Mouse (Mus musculus) spleen, adult 18-20 months (tissue): ENCODE data around the gene Marco.

ENCODE experiments used
- DNase-seq, 2 experiments: peaks; one replicate each; pipeline ENCODE4 v3.0.0; 2022; ENCODE audit warnings: mixed read lengths in 2 of 2

Gene Marco

DNA sequence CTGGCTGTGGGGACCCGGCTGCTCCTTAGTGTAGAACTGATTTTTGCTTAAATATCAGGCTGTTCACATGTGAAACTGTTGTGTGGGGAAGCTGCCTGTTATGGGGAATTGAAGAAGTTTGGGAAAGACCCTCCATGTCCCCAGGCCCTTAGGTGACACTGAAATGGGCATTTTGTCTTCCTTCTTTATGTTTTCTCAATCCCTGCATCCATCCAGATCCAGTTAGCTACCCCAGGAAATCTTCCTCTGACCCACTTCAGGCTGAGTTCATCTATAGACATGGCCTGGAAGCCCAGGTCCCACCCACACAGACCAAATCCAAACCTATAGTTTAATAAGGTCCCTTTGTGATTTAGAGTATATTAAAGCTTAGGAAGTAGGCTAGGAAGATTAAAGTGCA lies at the start of gene Marco:
Gene Marco, minus strand, starts transcription at position 101 of the 400 bp plus-strand sequence.
- DNase-seq = no peak

DNA sequence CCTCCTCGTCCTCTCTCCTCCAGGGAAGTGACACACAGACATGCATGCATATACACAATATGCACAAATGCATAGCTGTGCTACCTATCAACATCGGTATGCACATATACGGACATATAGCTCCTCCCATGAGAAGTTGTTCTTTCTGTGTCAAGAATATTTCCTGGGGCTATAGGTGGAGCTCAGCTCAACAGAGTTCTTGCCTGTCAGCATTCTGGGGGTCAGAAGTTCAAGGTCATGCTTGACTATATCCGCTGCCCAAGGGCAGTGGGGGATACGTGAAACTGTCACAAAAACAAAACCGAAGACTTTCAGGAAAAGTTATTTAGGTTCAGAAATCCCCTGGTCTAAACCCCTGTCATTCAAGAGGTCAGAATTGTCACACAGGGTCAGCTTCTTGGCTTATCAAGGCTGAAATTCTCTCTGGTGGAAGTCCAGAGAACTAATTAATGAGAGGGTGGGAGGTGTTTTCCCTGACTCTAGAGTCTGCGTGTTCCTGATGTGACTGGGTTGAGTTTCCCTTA lies 34.7 kb upstream of the Marco start:
- no peak for DNase-seq

DNA sequence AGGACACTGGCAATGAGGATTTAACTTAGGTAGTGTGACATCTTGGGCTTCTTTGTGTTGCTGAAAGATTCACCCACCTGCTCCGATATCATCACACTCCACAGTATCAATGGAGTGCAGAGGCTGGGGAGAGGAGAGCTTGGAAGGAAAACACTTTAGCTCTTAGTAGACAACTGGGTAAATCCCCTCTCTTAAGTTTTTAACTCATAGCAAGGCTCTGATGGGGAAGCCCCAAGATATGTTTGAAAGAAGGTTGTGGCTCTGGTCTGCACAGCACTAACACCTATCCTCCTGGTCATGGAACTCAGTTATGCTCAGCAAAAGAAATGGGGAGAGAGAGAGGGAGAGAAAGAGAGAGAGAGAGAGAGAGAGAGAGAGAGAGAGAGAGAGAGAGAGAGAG lies 32.2 kb upstream of the Marco start:
- DNase-seq = no peak

DNA sequence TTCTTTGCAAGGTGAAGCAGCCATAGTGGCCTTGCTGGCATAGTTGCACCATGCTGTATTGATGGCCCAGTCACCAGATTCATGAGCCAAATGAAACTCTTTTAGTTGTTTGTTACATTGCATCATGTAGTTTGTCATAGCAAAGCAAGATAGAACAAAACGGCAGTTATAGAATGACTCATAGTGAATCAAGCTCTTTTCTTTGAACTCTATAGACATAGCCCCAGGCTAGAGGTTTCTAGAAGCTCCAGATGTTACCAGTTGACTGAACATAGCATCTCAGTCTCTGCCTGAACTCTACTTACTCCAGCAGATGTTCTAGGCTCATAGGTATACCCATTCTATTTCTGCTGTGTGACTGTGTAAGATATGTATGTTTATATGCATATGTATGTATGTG lies 31.1 kb upstream of the Marco start:
- no peak for DNase-seq

DNA sequence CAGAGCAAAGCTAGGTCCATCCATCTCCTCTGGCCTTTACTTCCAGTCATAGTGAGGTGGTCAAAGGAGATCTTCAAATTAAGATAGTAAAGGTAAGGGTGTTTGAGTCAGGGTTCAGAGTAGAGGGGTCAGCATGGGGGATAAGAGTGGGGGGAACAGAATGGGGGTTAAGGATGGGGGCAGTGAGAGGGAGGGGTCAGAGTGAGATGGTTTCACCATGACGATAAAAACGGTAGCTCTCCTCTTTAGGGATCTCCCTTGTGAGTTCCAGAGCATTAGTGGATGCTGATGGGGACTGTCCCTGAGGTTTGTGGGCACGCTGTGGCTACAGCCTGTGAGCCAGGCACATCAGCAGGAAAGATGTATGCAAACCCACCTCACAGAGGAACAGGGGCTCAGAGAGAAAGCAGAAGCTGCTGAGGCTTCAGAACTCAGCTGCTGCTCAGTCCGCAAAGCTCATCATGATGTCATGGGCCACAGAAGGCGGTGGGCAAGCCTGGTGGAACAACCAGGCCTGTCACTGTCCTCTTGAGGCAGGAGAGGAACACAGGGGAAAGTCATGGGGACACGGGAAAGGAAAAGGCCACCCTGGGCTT lies 27.6 kb upstream of the Marco start:
- no peak for DNase-seq

DNA sequence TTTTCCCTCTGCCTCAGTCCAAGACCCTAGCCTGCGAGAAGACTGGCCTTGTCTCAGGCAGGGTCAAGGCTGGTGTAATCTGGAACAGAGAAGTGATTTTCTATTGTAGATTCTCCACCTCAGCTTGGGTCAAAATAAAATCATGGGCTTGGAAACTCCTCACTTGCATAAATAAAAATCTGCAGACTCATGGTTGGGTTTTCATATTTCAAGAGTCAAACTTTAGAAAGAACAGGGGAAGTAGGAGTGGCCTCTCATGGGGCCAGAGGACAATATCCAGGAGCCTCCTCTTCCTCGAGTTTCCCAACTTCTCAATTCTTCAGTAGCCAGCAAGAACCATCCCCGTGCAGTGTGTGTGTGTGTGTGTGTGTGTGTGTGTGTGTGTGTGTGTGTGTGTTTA lies 26.9 kb upstream of the Marco start:
- no peak for DNase-seq

DNA sequence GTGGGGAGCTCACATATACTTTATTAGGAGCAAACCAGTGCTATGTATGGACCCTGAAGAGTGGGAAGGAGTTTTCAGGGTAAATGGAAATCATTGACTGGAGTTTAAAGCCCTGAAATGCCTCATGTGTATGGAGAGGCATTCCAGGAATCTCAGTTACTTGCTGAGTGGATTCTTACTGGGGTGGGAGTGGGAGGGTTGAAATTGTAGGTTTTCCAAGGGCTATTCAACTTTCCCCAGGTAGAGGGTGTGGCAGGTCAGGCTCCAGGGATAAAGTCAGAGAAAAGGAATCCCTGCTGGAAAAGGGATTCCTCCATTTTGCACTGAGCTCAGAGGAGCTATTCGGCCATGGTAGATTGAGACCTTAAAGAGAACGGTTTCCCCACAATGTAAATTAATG lies 25.1 kb upstream of the Marco start:
- no peak for DNase-seq

DNA sequence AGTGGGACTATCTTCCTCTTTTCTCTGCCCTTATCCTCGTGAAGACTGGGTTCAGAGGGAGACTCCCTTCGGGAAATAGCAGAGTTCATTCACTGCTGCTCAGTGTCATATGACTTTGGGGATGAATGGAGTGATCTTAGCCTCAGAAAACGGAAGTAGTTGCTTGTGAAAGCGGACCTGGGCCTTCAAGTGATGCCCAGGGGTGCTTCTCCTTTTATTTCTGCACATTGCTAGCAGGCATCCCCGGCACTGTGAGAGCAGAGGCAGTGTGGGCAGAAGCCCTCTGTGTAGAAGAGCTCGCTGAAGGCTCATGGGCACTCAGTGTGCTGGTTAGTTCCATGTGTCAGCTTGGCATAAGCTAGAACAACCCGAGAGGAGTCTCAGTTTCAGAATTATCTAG lies 12.8 kb upstream of the Marco start:
- no peak for DNase-seq

DNA sequence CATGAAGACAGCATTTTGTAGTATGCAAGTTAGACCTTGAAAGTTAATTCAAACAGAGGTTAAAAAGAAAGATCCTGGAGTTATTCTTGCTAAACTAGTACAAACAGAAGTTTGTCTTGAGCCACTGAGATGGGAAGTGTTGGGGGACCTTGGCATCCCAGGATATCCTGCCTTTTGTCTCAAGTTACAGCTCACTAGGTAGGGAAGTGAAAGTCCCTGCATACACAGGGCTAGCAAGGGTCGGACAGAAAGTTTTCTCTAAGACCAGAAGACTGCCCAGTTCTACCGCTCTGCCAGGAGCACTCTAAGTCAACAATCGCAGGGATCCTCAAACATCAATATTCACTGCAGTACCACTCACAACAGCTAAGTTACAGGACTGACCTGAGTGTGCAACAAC lies 5.5 kb upstream of the Marco start:
- no peak for DNase-seq

DNA sequence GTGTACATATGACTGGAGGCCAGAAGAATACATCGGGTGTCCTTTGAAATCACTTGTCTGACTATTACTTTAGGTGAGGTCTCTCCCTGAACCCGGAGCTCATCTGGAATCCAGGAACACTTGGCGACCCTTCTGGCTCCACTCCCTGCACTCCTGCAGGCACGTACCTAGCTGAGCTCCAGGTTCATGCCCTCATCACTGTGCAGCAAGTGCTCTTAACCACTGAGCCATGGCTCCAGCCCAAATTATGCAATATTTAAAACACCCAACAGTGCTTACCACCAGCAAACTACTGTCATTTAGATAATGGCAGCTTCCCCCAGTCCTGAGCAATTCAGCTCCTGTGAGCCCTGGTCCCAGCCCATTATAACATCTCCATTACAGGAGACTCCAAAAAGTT lies 4.2 kb upstream of the Marco start:
- DNase-seq = no peak

DNA sequence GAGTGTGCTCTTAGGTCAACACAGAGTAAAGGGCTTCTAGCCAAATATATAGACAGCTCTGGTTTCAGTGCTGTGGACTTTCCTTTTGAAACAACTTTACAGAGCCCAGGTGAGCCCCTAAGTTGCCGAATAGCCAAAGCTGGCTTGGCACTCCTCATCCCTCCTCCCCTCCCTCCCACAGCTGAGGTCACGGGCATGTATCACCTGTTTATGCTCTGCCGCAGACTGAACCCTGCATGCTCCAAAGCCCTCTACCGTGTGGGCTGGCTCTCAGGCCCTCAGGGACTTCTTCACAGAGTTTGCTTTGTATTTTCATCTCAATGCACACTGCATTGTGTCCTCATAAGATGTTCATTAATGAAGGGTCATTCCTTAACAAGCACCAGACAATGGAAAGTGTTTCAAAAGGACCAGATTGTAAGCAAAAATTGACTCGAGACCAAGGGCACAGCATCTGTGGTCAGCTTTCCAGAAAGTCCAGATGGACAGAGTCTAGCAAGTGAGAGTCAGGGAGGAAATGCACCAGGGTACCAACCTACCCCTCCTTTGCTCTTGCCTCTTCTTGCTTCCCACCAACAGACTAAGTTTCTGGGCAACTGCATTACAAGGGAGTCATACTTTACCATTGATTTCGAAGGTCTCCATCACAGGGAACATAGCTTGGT lies 646 bp downstream of the Marco start:
- DNase-seq = peak in 1 of 2 experiments; percentile 13

DNA sequence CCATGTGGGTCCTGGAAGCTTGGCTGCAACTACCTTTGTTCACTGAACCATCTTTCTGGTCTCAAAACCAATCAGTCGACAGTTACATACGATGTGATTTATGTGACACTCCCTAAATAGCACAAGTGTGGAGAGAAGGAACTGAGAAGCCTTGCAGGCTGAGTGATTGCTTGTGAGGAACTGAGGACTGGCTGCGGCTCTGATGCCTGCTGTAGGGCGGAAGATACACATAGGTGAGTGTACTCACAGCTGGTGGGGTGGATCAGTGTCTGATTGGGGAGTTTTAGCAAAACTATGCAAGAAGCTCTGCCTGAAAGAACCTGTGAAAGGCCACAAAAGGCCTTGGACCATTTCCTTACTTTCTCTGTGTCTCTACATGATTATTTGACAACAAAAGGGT lies 3.3 kb downstream of the Marco start:
- DNase-seq = no peak

DNA sequence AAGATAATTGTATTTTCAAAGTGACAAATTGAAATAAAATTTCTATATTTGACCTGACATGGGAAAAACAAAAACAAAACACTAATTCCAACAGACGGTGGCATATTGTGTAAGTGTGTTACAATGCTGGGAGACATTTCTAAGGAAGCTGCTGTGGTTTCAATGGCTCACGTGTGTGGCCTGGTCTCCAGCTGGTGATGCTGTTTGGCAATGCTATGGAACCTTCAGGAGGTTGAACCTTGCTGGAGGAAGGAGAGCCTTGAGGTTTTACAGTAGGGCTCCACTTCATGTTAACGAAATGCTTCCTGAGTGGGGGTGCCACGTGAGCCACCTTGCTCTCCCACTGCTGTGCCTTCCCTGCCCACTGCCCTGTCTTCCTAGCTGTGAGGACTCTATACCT lies 6.8 kb downstream of the Marco start:
- no peak for DNase-seq

DNA sequence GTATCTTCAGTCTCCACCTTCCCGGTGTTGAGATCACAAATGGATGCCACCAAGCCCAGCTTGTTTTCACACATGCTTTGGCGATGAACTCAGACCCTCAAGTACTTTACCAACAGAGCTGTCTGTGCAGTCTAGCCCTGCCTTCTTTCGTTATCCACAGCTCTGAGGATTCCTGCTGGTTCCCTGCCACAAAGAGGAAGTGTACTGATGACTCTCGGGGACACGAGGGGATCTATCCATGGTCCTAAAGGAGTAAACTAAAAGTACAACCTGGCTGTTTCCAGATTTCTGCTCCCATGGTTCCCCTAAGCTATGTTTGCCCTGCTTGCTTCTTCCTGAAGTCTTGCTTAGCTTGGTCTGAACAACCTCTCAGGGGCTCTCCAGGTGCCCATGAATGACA lies 23.9 kb downstream of the Marco start:
- DNase-seq = no peak

DNA sequence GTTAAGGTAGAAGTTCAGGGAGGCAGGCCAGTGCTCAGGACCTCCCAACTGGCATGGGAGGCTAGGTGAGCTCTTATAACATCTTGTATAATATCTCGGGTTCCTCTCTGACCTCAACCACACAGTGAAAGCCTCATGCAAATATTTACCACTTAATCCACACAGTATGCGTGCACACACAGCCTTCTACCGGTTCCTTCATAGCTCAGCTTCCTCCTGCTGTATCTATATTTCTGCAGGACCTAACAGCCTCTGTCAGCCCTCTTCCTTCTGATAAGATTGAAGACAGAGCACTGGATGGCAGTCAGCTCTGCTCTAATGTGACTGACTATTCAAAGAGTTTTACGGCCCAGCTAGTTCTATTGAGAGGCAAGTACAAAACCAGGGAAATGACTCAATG lies 30.0 kb downstream of the Marco start:
- DNase-seq = no peak

DNA sequence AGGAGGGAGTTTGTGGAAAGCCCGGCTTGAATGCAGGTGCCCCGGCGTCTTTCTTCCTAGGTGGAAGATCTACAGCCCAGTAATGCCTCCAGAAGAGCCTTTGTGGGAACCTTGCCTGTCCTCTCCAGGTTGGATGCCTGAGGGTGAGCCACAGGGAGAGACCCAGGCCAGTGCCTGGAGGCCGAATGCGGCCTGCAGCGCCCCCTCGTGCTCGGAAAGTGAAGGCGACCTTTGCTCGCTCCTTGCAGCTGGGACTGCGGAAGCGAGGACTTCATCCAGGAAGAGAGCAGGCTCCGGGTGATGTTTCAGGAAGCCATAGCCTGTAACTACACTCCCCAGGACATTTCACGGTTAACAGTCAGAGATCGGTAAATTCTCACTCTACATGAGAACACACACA lies 35.9 kb downstream of the Marco start:
- DNase-seq = peak in 1 of 2 experiments; percentile 17

DNA sequence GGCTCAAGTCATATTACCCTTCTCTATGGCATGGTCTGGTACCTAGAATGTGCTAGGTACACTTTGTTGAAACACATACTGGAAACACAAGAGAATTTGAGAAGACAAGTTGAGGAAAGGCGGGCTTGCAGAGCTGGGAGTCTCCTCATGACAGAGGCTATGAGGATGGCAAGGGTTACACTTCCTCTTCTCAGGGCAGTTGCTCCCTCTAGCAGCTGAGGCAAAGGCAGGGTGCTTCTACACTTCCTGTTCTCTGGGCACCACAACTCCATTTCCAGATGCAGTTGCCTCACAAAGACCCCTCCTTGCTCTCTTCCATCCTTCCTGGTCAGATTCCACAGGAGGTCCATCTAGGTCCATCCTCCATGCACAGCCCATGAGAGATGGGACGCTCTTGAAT lies 37.5 kb downstream of the Marco start:
- no peak for DNase-seq

DNA sequence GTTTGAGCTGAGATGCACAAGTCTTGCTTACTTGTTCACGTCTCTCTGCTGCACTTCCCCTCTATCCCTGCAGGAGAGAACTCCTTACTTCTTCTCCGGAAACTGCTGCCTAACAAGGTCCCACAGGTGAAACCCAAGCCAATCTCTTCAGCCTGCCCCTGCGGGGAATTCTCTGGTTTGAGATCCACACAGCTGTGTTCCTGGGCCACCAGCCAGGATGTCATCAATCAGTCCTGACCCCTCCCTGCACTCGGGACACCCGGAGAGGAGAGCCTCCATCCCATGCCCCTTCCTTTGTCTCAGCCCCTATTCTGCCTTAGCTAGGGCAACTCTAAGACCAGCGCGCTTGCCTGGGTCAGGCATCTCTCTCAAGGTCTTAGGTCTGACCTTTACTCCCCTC lies 38.1 kb downstream of the Marco start:
- DNase-seq = no peak

DNA sequence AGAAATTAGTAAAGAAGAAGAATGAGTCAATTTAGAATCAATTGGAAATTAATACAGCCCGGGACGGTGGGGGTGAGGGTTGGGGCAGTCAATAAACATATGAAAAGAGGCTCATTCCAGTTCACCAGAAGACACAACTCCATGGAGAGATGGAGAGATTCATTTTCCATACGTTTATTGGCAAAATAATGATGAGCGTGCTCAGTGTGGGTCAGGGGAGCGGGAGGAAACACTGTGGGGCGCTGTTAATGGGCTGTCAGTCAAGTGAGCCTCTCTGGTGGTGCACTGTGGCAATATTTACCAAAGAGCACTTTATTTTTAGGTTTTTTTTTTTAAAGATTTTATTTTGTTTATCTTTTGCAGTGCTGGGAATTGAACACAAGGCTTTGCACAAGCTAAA lies 45.8 kb downstream of the Marco start:
- no peak for DNase-seq

DNA sequence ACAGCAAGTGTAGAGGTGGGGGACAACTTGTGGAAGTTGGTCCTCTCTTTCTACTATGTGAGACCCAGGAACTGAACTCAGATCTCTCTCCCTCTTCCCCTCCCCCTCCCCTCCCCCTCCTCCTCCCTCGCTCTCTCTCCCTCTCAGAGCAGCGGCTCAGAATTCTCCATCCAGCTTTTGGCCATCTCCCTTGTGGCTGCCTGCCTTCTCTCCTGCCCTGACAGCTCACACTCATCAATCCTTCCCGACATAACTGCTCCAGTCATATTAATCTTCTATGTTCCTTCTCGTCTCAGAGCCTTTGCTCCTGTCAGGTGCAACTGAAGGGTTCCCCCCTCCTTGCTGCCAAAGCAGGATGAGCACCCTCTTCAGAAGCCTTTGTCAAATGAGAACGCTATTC lies 46.3 kb downstream of the Marco start:
- no peak for DNase-seq

DNA sequence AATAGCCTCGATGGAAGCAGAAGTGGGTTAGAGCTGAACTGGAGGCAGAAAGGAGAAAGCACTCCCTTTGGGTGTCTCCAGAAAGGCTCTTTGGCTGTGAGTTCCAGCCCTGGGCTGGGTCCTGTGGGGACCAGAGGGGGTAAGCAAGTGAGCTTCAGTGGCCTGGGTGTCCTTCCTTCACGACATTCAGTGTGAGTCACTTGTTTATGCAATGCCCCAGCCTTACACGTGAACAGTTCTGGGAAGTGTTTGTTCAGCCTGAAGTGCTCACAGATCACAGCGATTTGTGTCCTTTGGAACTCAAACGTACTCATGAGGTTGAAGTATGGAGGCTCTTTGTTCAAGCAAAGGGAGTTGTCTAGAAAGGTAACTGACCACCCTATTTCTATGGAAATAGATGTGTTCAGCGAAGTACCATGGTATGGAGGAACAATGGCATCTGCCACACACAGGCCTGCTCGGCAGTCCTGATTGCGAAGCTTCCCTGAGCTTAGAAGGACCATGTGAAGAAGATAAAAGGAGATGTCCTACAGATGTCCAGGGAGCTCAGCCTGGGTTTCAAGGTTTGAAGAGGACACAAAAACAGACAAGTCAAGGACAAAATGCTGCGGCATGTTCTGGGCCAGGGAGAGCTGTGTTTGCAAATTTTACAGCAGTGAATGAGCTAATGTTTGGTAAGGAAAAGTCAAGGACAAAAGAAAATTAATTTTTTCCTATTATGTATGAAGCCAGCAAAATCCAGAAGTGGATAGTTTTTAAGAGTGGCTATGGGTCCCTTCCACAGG lies 53.1 kb downstream of the Marco start:
- no peak for DNase-seq

DNA sequence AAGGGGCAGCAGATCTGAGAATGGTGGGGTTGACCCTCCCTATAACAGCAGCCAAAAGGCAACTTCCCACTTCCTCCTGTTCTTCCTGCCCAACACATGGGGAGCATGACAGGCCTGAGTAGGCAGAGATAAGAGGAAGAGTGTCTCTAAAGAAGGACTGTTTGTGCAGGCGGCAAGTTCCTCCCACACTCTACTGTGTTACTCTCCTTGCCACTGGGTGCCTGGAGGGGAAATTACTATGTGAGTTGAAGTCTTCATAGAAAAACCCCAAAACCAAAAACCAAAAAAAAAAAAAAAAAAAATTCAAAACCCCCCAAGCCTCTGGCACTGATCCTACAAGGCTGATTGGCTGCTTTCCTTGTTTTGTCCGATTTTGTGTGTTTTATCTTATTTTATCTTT lies 55.2 kb downstream of the Marco start:
- no peak for DNase-seq

DNA sequence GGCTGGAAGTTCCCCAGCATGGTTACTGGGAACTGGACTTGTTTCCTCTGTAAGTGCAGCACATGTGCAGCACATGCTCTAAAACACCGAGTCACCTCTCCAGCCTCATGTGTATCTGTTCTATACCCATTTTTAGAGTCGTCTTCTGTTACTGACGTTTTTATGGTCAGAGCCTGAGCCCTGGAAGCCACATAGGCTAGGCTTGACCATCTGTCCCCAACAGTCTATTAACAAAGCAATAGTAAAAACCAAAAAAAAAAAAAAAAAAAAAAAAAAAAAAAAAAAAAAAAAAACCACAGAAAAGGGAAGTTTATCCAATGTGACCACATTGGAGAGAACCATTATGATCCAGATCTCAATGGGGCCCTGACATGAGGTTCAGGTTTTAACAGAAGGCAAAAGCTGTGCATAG lies 61.6 kb downstream of the Marco start:
- no peak for DNase-seq

DNA sequence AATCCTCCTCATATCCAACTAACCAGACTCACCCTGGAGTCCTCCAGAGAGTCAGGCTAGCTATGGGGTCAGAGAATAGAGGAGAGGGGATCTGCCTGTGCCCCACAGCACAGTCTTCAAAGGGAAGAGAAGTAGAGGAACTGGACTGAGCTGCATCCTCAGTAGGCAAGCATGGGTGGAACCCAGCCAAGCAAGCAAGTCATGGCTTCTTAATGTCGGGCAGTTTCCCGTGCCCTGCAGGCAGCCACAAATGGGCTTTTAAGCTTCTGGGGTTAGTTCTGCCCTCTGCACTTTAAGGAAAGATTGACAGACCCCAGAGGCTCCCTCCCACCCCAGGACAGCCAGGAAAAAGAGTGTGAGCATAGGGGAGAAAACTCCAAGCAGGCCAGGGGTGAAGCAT lies 63.2 kb downstream of the Marco start:
- DNase-seq = no peak
